ENCODE assay signal across 11 mouse cellular contexts in the genomic region with DNA sequence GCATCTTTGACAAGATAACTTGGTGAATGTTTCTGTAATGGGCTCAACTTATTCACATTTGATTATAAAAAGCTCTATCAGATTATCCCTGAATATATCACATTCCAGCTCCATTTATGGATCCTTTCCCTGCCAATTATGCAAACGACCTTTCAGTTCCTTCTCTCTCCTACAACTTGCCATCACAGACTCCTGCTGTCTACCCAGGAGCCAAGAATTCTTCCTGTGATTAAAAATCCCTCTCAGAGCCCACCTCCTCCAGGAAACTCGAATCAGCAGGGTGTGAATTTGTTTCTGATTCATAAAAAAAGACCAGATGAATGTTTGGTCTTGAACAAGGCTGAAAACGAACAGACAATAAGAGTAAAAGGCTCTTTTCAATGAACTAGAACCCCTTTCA.
"Had no signal": no experiment of that assay in that cellular context is flagged by ENCODE, and none has a peak within 500 bp of the region (broad histone marks: within the 10 kb centered on the region; RNA-seq: fewer than 3 reads in every experiment).

No protein-coding gene starts in this region.

- H3K36me3 ChIP-seq: kidney, embryonic 15.5 days; limb, embryonic 13.5 days; midbrain, embryonic 12.5 days; neural tube, embryonic 13.5 days had no signal

- H3K27me3 ChIP-seq: kidney, embryonic 15.5 days; limb, embryonic 13.5 days; midbrain, embryonic 12.5 days; neural tube, embryonic 13.5 days had no signal

- ATAC-seq: midbrain, embryonic 16.5 days had no signal

- H3K9ac ChIP-seq: kidney, embryonic 15.5 days; limb, embryonic 13.5 days; liver, embryonic 14.5 days; midbrain, embryonic 12.5 days; neural tube, embryonic 13.5 days had no signal

- DNase-seq: kidney, adult 2 months; kidney, postnatal 14 days; layer of hippocampus, postnatal 36 days; lung, adult 18-20 months; thymus, postnatal 4 days had no signal

- H3K4me2 ChIP-seq: kidney, embryonic 15.5 days; limb, embryonic 13.5 days; midbrain, embryonic 12.5 days; neural tube, embryonic 13.5 days had no signal

- H3K27ac ChIP-seq: kidney, embryonic 15.5 days; limb, embryonic 13.5 days; liver, embryonic 14.5 days; midbrain, embryonic 12.5 days; neural tube, embryonic 13.5 days had no signal

- H3K9me3 ChIP-seq: kidney, embryonic 15.5 days; limb, embryonic 13.5 days; midbrain, embryonic 12.5 days; neural tube, embryonic 13.5 days had no signal

- H3K4me1 ChIP-seq: kidney, embryonic 15.5 days; limb, embryonic 13.5 days; midbrain, embryonic 12.5 days; neural tube, embryonic 13.5 days had no signal

- H3K4me3 ChIP-seq: kidney, embryonic 15.5 days; limb, embryonic 13.5 days; midbrain, embryonic 12.5 days; neural tube, embryonic 13.5 days had no signal
